8 mouse cellular contexts compared by ENCODE assay signal in the genomic region with DNA sequence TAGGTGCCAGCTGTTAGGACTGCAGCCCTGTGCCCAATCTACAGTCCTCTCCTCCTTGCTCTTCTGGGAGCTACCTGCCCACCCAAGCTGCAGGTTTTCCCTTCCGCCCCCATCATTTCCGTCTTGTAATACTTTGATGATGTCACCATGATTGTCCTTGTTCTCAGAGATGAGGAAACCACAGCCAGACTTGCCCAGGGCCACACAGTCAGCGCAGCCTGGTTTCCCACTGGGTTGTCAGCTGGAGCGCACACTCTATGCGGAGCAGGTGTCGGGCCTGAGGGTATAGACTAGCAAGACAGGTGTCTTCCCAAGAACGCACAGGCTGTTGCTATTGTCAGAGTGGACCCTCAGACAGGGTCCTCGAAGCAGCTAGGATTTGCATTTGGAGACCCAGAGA. TPM values are rescaled to one million over a fixed set of nuclear protein-coding genes. Genes with fewer than 3 reads are reported as not detected.
DNase-seq lines count a peak whose midpoint lies in the region; ATAC-seq and TF ChIP-seq lines count a peak whose summit lies in the region.

No protein-coding gene starts in this region.

- H3K36me3 ChIP-seq in heart, adult 2 months (ENCODE audit: control insufficient read depth, insufficient read depth, low read length), result no peaks in the 10 kb centered on the region; the same call in none of the 2 replicates
- H3K36me3 ChIP-seq in midbrain, embryonic 16.5 days (ENCODE audit: control insufficient read depth, insufficient read depth, low read length), result no peaks in the 10 kb centered on the region
- no peaks in the 10 kb centered on the region for H3K36me3 ChIP-seq in midbrain, postnatal 0 days (ENCODE audit: insufficient read depth, low read length)
- H3K36me3 ChIP-seq in forebrain, embryonic 14.5 days (ENCODE audit: control insufficient read depth, insufficient read depth, low read length), result no peaks in the 10 kb centered on the region

- no peak for ATAC-seq in midbrain, embryonic 16.5 days
- ATAC-seq in midbrain, postnatal 0 days (ENCODE audit: low FRiP score), result no peak
- ATAC-seq in forebrain, embryonic 14.5 days, result no peak

- H3K27ac ChIP-seq in heart, adult 2 months, result peak overlapping the region; percentile 79
- H3K27ac ChIP-seq in midbrain, embryonic 16.5 days (ENCODE audit: low read length), result peak overlapping the region; percentile 25; the same call in 1 of the 2 replicates
- no peak overlapping the region for H3K27ac ChIP-seq in midbrain, postnatal 0 days (ENCODE audit: low read depth, low read length)
- peak overlapping the region; percentile 83; the same call in 1 of the 2 replicates for H3K27ac ChIP-seq in forebrain, embryonic 14.5 days (ENCODE audit: low read depth, low read length)

- no peaks in the 10 kb centered on the region; the same call in 1 of the 2 replicates for H3K79me2 ChIP-seq in heart, adult 2 months (replicated peaks; ENCODE audit: control insufficient read depth, insufficient read depth, low read length)

- H3K27me3 ChIP-seq in heart, adult 2 months (ENCODE audit: control insufficient read depth, insufficient read depth, low read length), result no peaks in the 10 kb centered on the region
- H3K27me3 ChIP-seq in midbrain, embryonic 16.5 days (ENCODE audit: control insufficient read depth, insufficient read depth, low read depth, low read length), result no peaks in the 10 kb centered on the region
- no peaks in the 10 kb centered on the region for H3K27me3 ChIP-seq in midbrain, postnatal 0 days (ENCODE audit: insufficient read depth, low read length)
- H3K27me3 ChIP-seq in forebrain, embryonic 14.5 days (replicated peaks; ENCODE audit: control insufficient read depth, insufficient read depth, low read length), result no peaks in the 10 kb centered on the region

- no peaks in the 10 kb centered on the region for H3K9me3 ChIP-seq in midbrain, embryonic 16.5 days (replicated peaks; ENCODE audit: control insufficient read depth, low read length, poor library complexity, severe bottlenecking)
- no peaks in the 10 kb centered on the region for H3K9me3 ChIP-seq in midbrain, postnatal 0 days (ENCODE audit: low read length)
- H3K9me3 ChIP-seq in forebrain, embryonic 14.5 days (replicated peaks; ENCODE audit: control insufficient read depth, low read length), result no peaks in the 10 kb centered on the region

- intact Hi-C loops in heart, adult 2 months (cut with DNase I), result no loop called here

- no peak for TF ChIP-seq POLR2A in heart, adult 2 months (IDR thresholded peaks at IDR 0.05; ENCODE audit: insufficient read depth, low read depth, low read length)

- H3K4me3 ChIP-seq in heart, adult 2 months, result no peak overlapping the region
- H3K4me3 ChIP-seq in midbrain, embryonic 16.5 days (ENCODE audit: low read depth, low read length), result no peak overlapping the region
- no peak overlapping the region for H3K4me3 ChIP-seq in midbrain, postnatal 0 days (ENCODE audit: low read depth, low read length)
- no peak overlapping the region for H3K4me3 ChIP-seq in forebrain, embryonic 14.5 days (ENCODE audit: low read depth, low read length)

- DNase-seq in heart, adult 2 months, result no peak
- no peak for DNase-seq in heart, adult 18-20 months
- DNase-seq in midbrain, postnatal 0 days (ENCODE audit: low spot score), result no peak
- DNase-seq in forebrain, embryonic 14.5 days (ENCODE audit: low spot score), result no peak
- peak; percentile 13 for DNase-seq in thymus, postnatal 25 days
- no peak for DNase-seq in urinary bladder, postnatal 14 days (ENCODE audit: low spot score)
- DNase-seq in layer of hippocampus, postnatal 25 days (ENCODE audit: extremely low spot score in 1 of 2, low spot score in 1 of 2), result no peak

- no peak overlapping the region; the same call in 1 of the 2 replicates for H3K9ac ChIP-seq in heart, adult 2 months (ENCODE audit: low read depth, low read length)
- H3K9ac ChIP-seq in midbrain, embryonic 16.5 days (ENCODE audit: low read depth, low read length), result 0 out of 2 replicates have a peak overlapping the region, but pooled peaks have one; percentile 4
- no peak overlapping the region for H3K9ac ChIP-seq in midbrain, postnatal 0 days (replicated peaks; ENCODE audit: low read length, poor library complexity, severe bottlenecking)
- no peak overlapping the region for H3K9ac ChIP-seq in forebrain, embryonic 14.5 days (ENCODE audit: low read length)

- no peak for TF ChIP-seq EP300 in heart, adult 2 months (IDR thresholded peaks at IDR 0.05; ENCODE audit: insufficient read depth, low read depth, low read length)

- no peak overlapping the region for H3K4me2 ChIP-seq in midbrain, embryonic 16.5 days (ENCODE audit: low read length)
- no peak overlapping the region for H3K4me2 ChIP-seq in midbrain, postnatal 0 days (ENCODE audit: low read depth, low read length, poor library complexity, severe bottlenecking)
- H3K4me2 ChIP-seq in forebrain, embryonic 14.5 days (ENCODE audit: low read length), result no peak overlapping the region

- WGBS in heart, adult 2 months, result 68% methylated on average over 8 of the region's 8 CpGs
- WGBS in midbrain, embryonic 16.5 days, result 80% methylated on average over 8 of the region's 8 CpGs
- WGBS in midbrain, postnatal 0 days, result 77% methylated on average over 8 of the region's 8 CpGs
- WGBS in forebrain, embryonic 14.5 days, result 81% methylated on average over 8 of the region's 8 CpGs

- peaks cover 39% of the 10 kb centered on the region for H3K4me1 ChIP-seq in heart, adult 2 months (ENCODE audit: control insufficient read depth, insufficient read depth, low read length)
- H3K4me1 ChIP-seq in midbrain, embryonic 16.5 days (ENCODE audit: control insufficient read depth, insufficient read depth, low read length), result peaks cover 28% of the 10 kb centered on the region
- H3K4me1 ChIP-seq in midbrain, postnatal 0 days (ENCODE audit: insufficient read depth, low read length), result peaks cover 15% of the 10 kb centered on the region; the same call in 1 of the 2 replicates
- peaks cover 35% of the 10 kb centered on the region for H3K4me1 ChIP-seq in forebrain, embryonic 14.5 days (ENCODE audit: control insufficient read depth, insufficient read depth, low read length)

- TF ChIP-seq CTCF in heart, adult 2 months (IDR thresholded peaks at IDR 0.05), result no peak
- TF ChIP-seq CTCF in midbrain, postnatal 0 days (IDR thresholded peaks at IDR 0.05), result no peak

RNA-seq across cellular contexts. Expression of a gene that starts 28.9 kb away (rescaled TPM):
- 10 to 100 TPM; 54.1 to 66.1 TPM for total RNA-seq in heart, adult 2 months (2021)
- 91.3 and 94.8 TPM in 2 replicates for polyA plus RNA-seq in heart, adult 2 months (2012; rRNA removed)
- 10 to 100 TPM; 57.3 to 61.5 TPM for total RNA-seq in heart, adult 18-20 months (2021)
- polyA plus RNA-seq in midbrain, embryonic 16.5 days (2015; fragmentation: Nextera tagmentation; extraction: Ambion mirVana), result 93.3 and 103 TPM in 2 replicates
- 25.0 and 51.6 TPM in 2 replicates for total RNA-seq in midbrain, postnatal 0 days (2014; rRNA removed)
- 102 and 106 TPM in 2 replicates for polyA plus RNA-seq in midbrain, postnatal 0 days (2015; fragmentation: Nextera tagmentation; extraction: Ambion mirVana)
- polyA plus RNA-seq in forebrain, embryonic 14.5 days (2014; fragmentation: Nextera tagmentation; extraction: Ambion mirVana), result 119 and 120 TPM in 2 replicates
- total RNA-seq in layer of hippocampus, postnatal 25 days (2021), result 10 to 100 TPM; 51.2 to 57.6 TPM

RNA-seq across cellular contexts. Expression of a gene that starts 31.2 kb away (rescaled TPM):
- 1 to 10 TPM; 7.6 to 8.5 TPM for total RNA-seq in heart, adult 2 months (2021)
- 18.4 and 18.8 TPM in 2 replicates for polyA plus RNA-seq in heart, adult 2 months (2012; rRNA removed)
- total RNA-seq in heart, adult 18-20 months (2021), result 1 to 10 TPM; 6.8 to 7.6 TPM
- polyA plus RNA-seq in midbrain, embryonic 16.5 days (2015; fragmentation: Nextera tagmentation; extraction: Ambion mirVana), result 5.2 and 6.1 TPM in 2 replicates
- total RNA-seq in midbrain, postnatal 0 days (2014; rRNA removed), result 9.3 and 11.5 TPM in 2 replicates
- polyA plus RNA-seq in midbrain, postnatal 0 days (2015; fragmentation: Nextera tagmentation; extraction: Ambion mirVana), result 3.9 and 4.0 TPM in 2 replicates
- polyA plus RNA-seq in forebrain, embryonic 14.5 days (2014; fragmentation: Nextera tagmentation; extraction: Ambion mirVana), result 0.86 and 2.7 TPM in 2 replicates
- total RNA-seq in layer of hippocampus, postnatal 25 days (2021), result 10 to 100 TPM in 1 of 2 experiments, 1 to 10 TPM in 1; 8.4 to 12.9 TPM

RNA-seq across cellular contexts. Expression of a gene that starts 56.5 kb away (rescaled TPM):
- over 10,000 TPM in 1 of 2 experiments, 1,000 to 10,000 TPM in 1; 9,326 to 11,139 TPM for total RNA-seq in heart, adult 2 months (2021)
- 9,227 and 12,279 TPM in 2 replicates for polyA plus RNA-seq in heart, adult 2 months (2012; rRNA removed)
- over 10,000 TPM; 10,039 to 12,689 TPM for total RNA-seq in heart, adult 18-20 months (2021)
- 0.39 and 0.48 TPM in 2 replicates for polyA plus RNA-seq in midbrain, embryonic 16.5 days (2015; fragmentation: Nextera tagmentation; extraction: Ambion mirVana)
- 0.66 TPM in 1 of 2 replicates, not detected in the other for total RNA-seq in midbrain, postnatal 0 days (2014; rRNA removed)
- 0.29 TPM in 1 of 2 replicates, not detected in the other for polyA plus RNA-seq in midbrain, postnatal 0 days (2015; fragmentation: Nextera tagmentation; extraction: Ambion mirVana)
- 0.33 TPM in 1 of 2 replicates, not detected in the other for polyA plus RNA-seq in forebrain, embryonic 14.5 days (2014; fragmentation: Nextera tagmentation; extraction: Ambion mirVana)
- total RNA-seq in layer of hippocampus, postnatal 25 days (2021), result under 1 TPM in 1 of 2 experiments, not detected in 1; 0.39 TPM

Comparison
In these comparisons a context has a peak if more than half of its experiments do, and no peak if none do; other contexts are left out.
1. RNA of a gene that starts 56.5 kb away (total RNA-seq): 10,039 to 12,689 TPM in heart, adult 18-20 months and 9,326 to 11,139 TPM in heart, adult 2 months; 0.39 TPM in layer of hippocampus, postnatal 25 days and 0.66 TPM in midbrain, postnatal 0 days; every median in the first group is over 1,000 times any median in the second.